ENCODE assay signal across 8 mouse cellular contexts in the genomic region with DNA sequence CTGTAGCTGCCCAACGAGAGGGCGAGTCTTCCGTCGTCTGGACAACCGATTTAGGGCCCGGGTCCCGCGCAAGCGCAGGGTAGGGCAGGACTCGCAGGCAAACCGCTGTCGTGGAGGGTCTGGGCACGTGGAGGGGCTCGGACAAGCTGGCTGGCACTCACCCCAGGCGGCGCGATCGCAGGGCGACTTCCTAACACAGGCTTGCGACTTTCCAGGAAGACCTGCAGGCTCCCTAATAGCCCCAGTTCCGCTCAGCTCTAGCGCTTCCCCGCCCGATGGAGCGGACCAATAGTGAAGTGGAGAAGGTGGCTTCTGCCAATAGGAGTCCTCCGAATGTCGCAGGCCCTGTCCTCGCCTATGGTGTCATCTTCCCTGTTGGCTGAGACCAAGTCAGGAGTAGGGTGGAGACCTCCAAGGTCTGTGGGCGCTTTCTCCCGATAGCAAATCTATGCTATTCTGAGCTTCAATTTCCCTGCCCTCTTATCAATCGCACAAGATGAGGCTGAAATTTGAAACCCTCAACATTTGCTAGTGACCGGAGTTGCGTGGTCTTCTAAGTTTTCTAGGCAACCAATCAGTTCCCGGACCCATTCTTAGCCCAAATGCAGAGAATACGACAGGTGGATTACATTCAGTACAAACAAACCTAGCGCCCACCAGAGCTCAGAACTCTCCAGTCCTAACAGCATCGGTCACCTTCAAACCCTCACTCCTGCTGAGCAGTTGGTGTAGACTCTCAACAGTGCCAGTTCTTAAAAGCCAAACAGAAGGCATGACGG. TPM values are rescaled to one million over a fixed set of nuclear protein-coding genes. Genes with fewer than 3 reads are reported as not detected.
DNase-seq lines count a peak whose midpoint lies in the region; ATAC-seq and TF ChIP-seq lines count a peak whose summit lies in the region.

No protein-coding gene starts in this region.

- peak overlapping the region; percentile 40 for H3K4me3 ChIP-seq in forebrain, embryonic 14.5 days (ENCODE audit: low read depth, low read length)
- peak overlapping the region; percentile 76 for H3K4me3 ChIP-seq in liver, postnatal 0 days (ENCODE audit: low read depth, low read length)
- H3K4me3 ChIP-seq in neural tube, embryonic 13.5 days = peak overlapping the region; percentile 53

- DNase-seq in ES-CJ7 (ENCODE audit: low read depth, low spot score) = peak; percentile 87
- peak; percentile 87 for DNase-seq in forebrain, embryonic 14.5 days (ENCODE audit: low spot score)
- peak; percentile 71 to 77 for DNase-seq in heart, postnatal 14 days
- peak; percentile 79 for DNase-seq in layer of hippocampus, adult 11-12 months (ENCODE audit: low spot score)
- peak; percentile 84 for DNase-seq in liver, postnatal 0 days
- peak; percentile 86 for DNase-seq in telencephalon, adult 2 months (ENCODE audit: low read depth, low spot score)

- peak; percentile 99 for ATAC-seq in cerebellum, adult (ENCODE audit: insufficient number of reproducible peaks, low FRiP score, low TSS enrichment)
- peak; percentile 97 for ATAC-seq in forebrain, embryonic 14.5 days
- peak; percentile 97 for ATAC-seq in liver, postnatal 0 days
- ATAC-seq in neural tube, embryonic 13.5 days (ENCODE audit: low read depth) = peak; percentile 98

- H3K4me1 ChIP-seq in forebrain, embryonic 14.5 days (ENCODE audit: control insufficient read depth, insufficient read depth, low read length) = no peaks in the 10 kb centered on the region
- H3K4me1 ChIP-seq in liver, postnatal 0 days (ENCODE audit: insufficient read depth) = no peaks in the 10 kb centered on the region
- H3K4me1 ChIP-seq in neural tube, embryonic 13.5 days (replicated peaks) = peaks cover 8% of the 10 kb centered on the region

- H3K36me3 ChIP-seq in forebrain, embryonic 14.5 days (ENCODE audit: control insufficient read depth, insufficient read depth, low read length) = no peaks in the 10 kb centered on the region
- no peaks in the 10 kb centered on the region for H3K36me3 ChIP-seq in liver, postnatal 0 days (replicated peaks; ENCODE audit: insufficient read depth, low read length)
- H3K36me3 ChIP-seq in neural tube, embryonic 13.5 days = no peaks in the 10 kb centered on the region

- no peak for TF ChIP-seq EP300 in liver, postnatal 0 days (IDR thresholded peaks at IDR 0.05; ENCODE audit: low read depth)

- peak overlapping the region; percentile 57 for H3K4me2 ChIP-seq in forebrain, embryonic 14.5 days (ENCODE audit: low read length)
- H3K4me2 ChIP-seq in liver, postnatal 0 days (ENCODE audit: low read depth, low read length) = peak overlapping the region; percentile 80
- H3K4me2 ChIP-seq in neural tube, embryonic 13.5 days = peak overlapping the region; percentile 58

- peak overlapping the region; percentile 59 for H3K9ac ChIP-seq in forebrain, embryonic 14.5 days (ENCODE audit: low read length)
- peak overlapping the region; percentile 79 for H3K9ac ChIP-seq in liver, postnatal 0 days (replicated peaks)
- peak overlapping the region; percentile 70 for H3K9ac ChIP-seq in neural tube, embryonic 13.5 days

- intact Hi-C loops in heart, postnatal 14 days (cut with DNase I) = loop anchor here (5.0 kb wide), 1 partner anchor 59 kb away; the partner anchor contains the start of gene Ftsj1

- H3K9me3 ChIP-seq in forebrain, embryonic 14.5 days (replicated peaks; ENCODE audit: control insufficient read depth, low read length) = no peaks in the 10 kb centered on the region
- H3K9me3 ChIP-seq in liver, postnatal 0 days (ENCODE audit: low read length) = no peaks in the 10 kb centered on the region
- H3K9me3 ChIP-seq in neural tube, embryonic 13.5 days = no peaks in the 10 kb centered on the region

- no peaks in the 10 kb centered on the region for H3K27me3 ChIP-seq in forebrain, embryonic 14.5 days (replicated peaks; ENCODE audit: control insufficient read depth, insufficient read depth, low read length)
- no peaks in the 10 kb centered on the region for H3K27me3 ChIP-seq in liver, postnatal 0 days (ENCODE audit: insufficient read depth, low read length)
- H3K27me3 ChIP-seq in neural tube, embryonic 13.5 days = no peaks in the 10 kb centered on the region

- H3K27ac ChIP-seq in forebrain, embryonic 14.5 days (ENCODE audit: low read depth, low read length) = 0 out of 2 replicates have a peak overlapping the region, but pooled peaks have one; percentile 39
- peak overlapping the region; percentile 90 for H3K27ac ChIP-seq in liver, postnatal 0 days (ENCODE audit: low read depth)
- H3K27ac ChIP-seq in neural tube, embryonic 13.5 days (replicated peaks) = peak overlapping the region; percentile 83

- whole genome bisulfite sequencing in forebrain, embryonic 14.5 days = 26% methylated on average over 36 of the region's 38 CpGs
- WGBS in liver, postnatal 0 days (ENCODE audit: insufficient replicate concordance) = 20% methylated on average over 38 of the region's 38 CpGs
- 11% methylated on average over 38 of the region's 38 CpGs for WGBS in neural tube, embryonic 13.5 days

- no peak for TF ChIP-seq CTCF in liver, postnatal 0 days (IDR thresholded peaks at IDR 0.05; ENCODE audit: low read depth)

RNA-seq across cellular contexts. Expression of gene Ebp, which starts 0.5 kb away (rescaled TPM):
- 25.3 and 28.5 TPM in 2 replicates for polyA plus RNA-seq in forebrain, embryonic 14.5 days (2014; fragmentation: Nextera tagmentation; extraction: Ambion mirVana)
- total RNA-seq in heart, postnatal 14 days (2021) = 10 to 100 TPM; 19.0 to 24.7 TPM
- 74.7 and 84.5 TPM in 2 replicates for polyA plus RNA-seq in liver, postnatal 0 days (2015; fragmentation: Nextera tagmentation; extraction: Ambion mirVana)
- polyA plus RNA-seq in neural tube, embryonic 13.5 days (2015; fragmentation: Nextera tagmentation; extraction: Ambion mirVana) = 27.2 and 35.5 TPM in 2 replicates

RNA-seq across cellular contexts. Expression of gene Porcn, which starts 13.5 kb away (rescaled TPM):
- 35.4 and 42.0 TPM in 2 replicates for polyA plus RNA-seq in forebrain, embryonic 14.5 days (2014; fragmentation: Nextera tagmentation; extraction: Ambion mirVana)
- 1 to 10 TPM; 1.8 to 3.7 TPM for total RNA-seq in heart, postnatal 14 days (2021)
- 1.5 and 1.9 TPM in 2 replicates for polyA plus RNA-seq in liver, postnatal 0 days (2015; fragmentation: Nextera tagmentation; extraction: Ambion mirVana)
- polyA plus RNA-seq in neural tube, embryonic 13.5 days (2015; fragmentation: Nextera tagmentation; extraction: Ambion mirVana) = 40.9 and 47.3 TPM in 2 replicates

RNA-seq across cellular contexts. Expression of gene Tbc1d25, which starts 16.8 kb away (rescaled TPM):
- 19.7 and 26.5 TPM in 2 replicates for polyA plus RNA-seq in forebrain, embryonic 14.5 days (2014; fragmentation: Nextera tagmentation; extraction: Ambion mirVana)
- total RNA-seq in heart, postnatal 14 days (2021) = 1 to 10 TPM; 4.1 to 4.2 TPM
- 2.1 and 2.2 TPM in 2 replicates for polyA plus RNA-seq in liver, postnatal 0 days (2015; fragmentation: Nextera tagmentation; extraction: Ambion mirVana)
- 20.5 and 21.2 TPM in 2 replicates for polyA plus RNA-seq in neural tube, embryonic 13.5 days (2015; fragmentation: Nextera tagmentation; extraction: Ambion mirVana)

RNA-seq across cellular contexts. Expression of gene Rbm3, which starts 47.1 kb away (rescaled TPM):
- polyA plus RNA-seq in forebrain, embryonic 14.5 days (2014; fragmentation: Nextera tagmentation; extraction: Ambion mirVana) = 388 and 477 TPM in 2 replicates
- total RNA-seq in heart, postnatal 14 days (2021) = 100 to 1,000 TPM; 158 to 181 TPM
- 413 and 415 TPM in 2 replicates for polyA plus RNA-seq in liver, postnatal 0 days (2015; fragmentation: Nextera tagmentation; extraction: Ambion mirVana)
- polyA plus RNA-seq in neural tube, embryonic 13.5 days (2015; fragmentation: Nextera tagmentation; extraction: Ambion mirVana) = 336 and 349 TPM in 2 replicates

RNA-seq across cellular contexts. Expression of gene Ftsj1, which starts 59.4 kb away (rescaled TPM):
- polyA plus RNA-seq in forebrain, embryonic 14.5 days (2014; fragmentation: Nextera tagmentation; extraction: Ambion mirVana) = 60.9 and 63.6 TPM in 2 replicates
- 10 to 100 TPM in 1 of 2 experiments, 1 to 10 TPM in 1; 9.8 to 12.7 TPM for total RNA-seq in heart, postnatal 14 days (2021)
- 16.4 and 17.7 TPM in 2 replicates for polyA plus RNA-seq in liver, postnatal 0 days (2015; fragmentation: Nextera tagmentation; extraction: Ambion mirVana)
- polyA plus RNA-seq in neural tube, embryonic 13.5 days (2015; fragmentation: Nextera tagmentation; extraction: Ambion mirVana) = 45.5 and 49.2 TPM in 2 replicates

Comparison
In these comparisons a context has a peak if more than half of its experiments do, and no peak if none do; other contexts are left out.
1. Peak in every context shown above with its lines: DNase-seq, ATAC-seq, H3K4me3 ChIP-seq and H3K27ac ChIP-seq.
2. H3K27ac ChIP-seq: peak in every context shown above with its lines; median percentile 90 in liver, postnatal 0 days; 83 in neural tube, embryonic 13.5 days; 39 in forebrain, embryonic 14.5 days.
3. RNA of gene Porcn, which starts 13.5 kb away (polyA plus RNA-seq): 40.9 to 47.3 TPM in neural tube, embryonic 13.5 days and 35.4 to 42.0 TPM in forebrain, embryonic 14.5 days; 1.5 to 1.9 TPM in liver, postnatal 0 days; every median in the first group is over 10 times any median in the second.